Mouse (Mus musculus) erythroblast, embryonic 14.5 days (primary cell): ENCODE results near the gene Mettl16.

Experiments
- GATA1 ChIP-seq: IDR thresholded peaks from 2 replicates; pipeline ENCODE4 v1.6.1; 2012; ENCODE audit warnings: low read length, inconsistent platforms, mixed read lengths
- TAL1 ChIP-seq: IDR thresholded peaks from 3 replicates; pipeline ENCODE4 v1.6.1; 2012; ENCODE audit warnings: low read length, inconsistent platforms, mixed read lengths

- no peak for TF ChIP-seq GATA1
- no peak for TF ChIP-seq TAL1
Measured at GRCm38 (mm10) chr11:74792874-74793273, 22.2 kb downstream of the Mettl16 start.
